In genomic region chr16:55972626-55973201, GRCm38 (mm10) we compare ENCODE assay signal across 8 mouse cellular contexts. TPM values are rescaled to one million over a fixed set of nuclear protein-coding genes. Genes with fewer than 3 reads are reported as not detected.
DNase-seq lines count a peak whose midpoint lies in the region; ATAC-seq and TF ChIP-seq lines count a peak whose summit lies in the region.

No protein-coding gene starts in this region.

- H3K4me3 ChIP-seq in spleen, adult 2 months (ENCODE audit: extremely low read depth, insufficient read depth, insufficient read length), result peak overlapping the region; percentile 62; the same call in 1 of the 2 replicates
- H3K4me3 ChIP-seq in limb, embryonic 15.5 days, result peak overlapping the region; percentile 99
- H3K4me3 ChIP-seq in stomach, postnatal 0 days (ENCODE audit: low read depth, low read length), result peak overlapping the region; percentile 100

- H3K9me3 ChIP-seq in limb, embryonic 15.5 days, result no peaks in the 10 kb centered on the region
- H3K9me3 ChIP-seq in stomach, postnatal 0 days (ENCODE audit: control insufficient read depth, low read length), result no peaks in the 10 kb centered on the region

- TF ChIP-seq EP300 in stomach, postnatal 0 days (optimal IDR thresholded peaks at IDR 0.05), result no peak

- no peak for TF ChIP-seq CTCF in spleen, adult 2 months (IDR thresholded peaks at IDR 0.05; ENCODE audit: extremely low read depth, insufficient read depth, insufficient read length, insufficient replicate concordance)
- TF ChIP-seq CTCF in stomach, postnatal 0 days (IDR thresholded peaks at IDR 0.05; ENCODE audit: low read depth), result no peak

- H3K4me1 ChIP-seq in spleen, adult 2 months (ENCODE audit: control insufficient read depth, insufficient read depth, insufficient read length), result peaks cover 7% of the 10 kb centered on the region; the same call in 1 of the 2 replicates
- peaks cover 27% of the 10 kb centered on the region for H3K4me1 ChIP-seq in limb, embryonic 15.5 days
- no peaks in the 10 kb centered on the region for H3K4me1 ChIP-seq in stomach, postnatal 0 days (replicated peaks; ENCODE audit: control insufficient read depth, insufficient read depth)

- H3K4me2 ChIP-seq in limb, embryonic 15.5 days, result peak overlapping the region; percentile 57
- peak overlapping the region; percentile 64 for H3K4me2 ChIP-seq in stomach, postnatal 0 days (replicated peaks; ENCODE audit: low read depth)

- H3K9ac ChIP-seq in limb, embryonic 15.5 days, result no peak overlapping the region
- peak overlapping the region; percentile 54; the same call in 1 of the 2 replicates for H3K9ac ChIP-seq in stomach, postnatal 0 days (ENCODE audit: low read length)

- no peak for ATAC-seq in CD4-positive, CD25-positive, alpha-beta regulatory T cell, adult 4 months
- no peak for ATAC-seq in limb, embryonic 15.5 days (ENCODE audit: insufficient number of reproducible peaks, low FRiP score, low TSS enrichment, low read depth)
- ATAC-seq in stomach, postnatal 0 days (ENCODE audit: low FRiP score, low TSS enrichment), result no peak

- peak; percentile 33 for DNase-seq in CD4-positive, CD25-positive, alpha-beta regulatory T cell, adult 2 months (ENCODE audit: low read depth, low spot score)
- no peak for DNase-seq in spleen, adult 2 months (ENCODE audit: low read depth in 1 of 2, low spot score in 2 of 2)
- DNase-seq in spleen, adult 12 weeks (ENCODE audit: low spot score), result no peak
- no peak for DNase-seq in stomach, postnatal 0 days (ENCODE audit: low spot score)
- no peak for DNase-seq in adrenal gland, adult 18-20 months (ENCODE audit: low spot score in 2 of 2)
- DNase-seq in layer of hippocampus, adult 8-10 months (ENCODE audit: low spot score in 2 of 2), result no peak

- H3K27ac ChIP-seq in spleen, adult 2 months (ENCODE audit: insufficient read depth, low read length), result peak overlapping the region; percentile 70; the same call in 1 of the 2 replicates
- H3K27ac ChIP-seq in limb, embryonic 15.5 days, result peak overlapping the region; percentile 93
- H3K27ac ChIP-seq in stomach, postnatal 0 days (replicated peaks), result peak overlapping the region; percentile 74

- no peak for TF ChIP-seq POLR2A in spleen, adult 2 months (IDR thresholded peaks at IDR 0.05; ENCODE audit: low read depth, low read length)

- no peaks in the 10 kb centered on the region for H3K27me3 ChIP-seq in spleen, adult 2 months (ENCODE audit: control insufficient read depth, insufficient read depth, low read length)
- H3K27me3 ChIP-seq in limb, embryonic 15.5 days, result no peaks in the 10 kb centered on the region
- H3K27me3 ChIP-seq in stomach, postnatal 0 days (ENCODE audit: control insufficient read depth, insufficient read depth, low read length), result no peaks in the 10 kb centered on the region

- whole genome bisulfite sequencing in spleen, adult 2 months, result 51% methylated on average over 10 of the region's 10 CpGs
- 55% methylated on average over 10 of the region's 10 CpGs for WGBS in limb, embryonic 15.5 days
- 44% methylated on average over 10 of the region's 10 CpGs for WGBS in stomach, postnatal 0 days

- peaks cover 19% of the 10 kb centered on the region for H3K36me3 ChIP-seq in spleen, adult 2 months (ENCODE audit: control insufficient read depth, insufficient read depth, low read length)
- peaks cover 39% of the 10 kb centered on the region for H3K36me3 ChIP-seq in limb, embryonic 15.5 days
- peaks cover 14% of the 10 kb centered on the region for H3K36me3 ChIP-seq in stomach, postnatal 0 days (ENCODE audit: control insufficient read depth, insufficient read depth, low read length)

RNA-seq across cellular contexts. Expression of gene Zbtb11, which starts 1.0 kb away (rescaled TPM):
- polyA plus RNA-seq in CD4-positive, CD25-positive, alpha-beta regulatory T cell, adult 4 months (2017; shearing (Covaris generic)), result 10 to 100 TPM; 30.3 to 37.4 TPM
- 3.9 and 4.7 TPM in 2 replicates for polyA plus RNA-seq in spleen, adult 2 months (2012; rRNA removed)
- polyA plus RNA-seq in limb, embryonic 15.5 days (2015; fragmentation: Nextera tagmentation; extraction: Ambion mirVana), result 17.7 and 20.9 TPM in 2 replicates
- polyA plus RNA-seq in stomach, postnatal 0 days (2015; fragmentation: Nextera tagmentation; extraction: Ambion mirVana), result 6.8 and 7.3 TPM in 2 replicates
- 10 to 100 TPM; 20.9 to 25.2 TPM for total RNA-seq in adrenal gland, adult 18-20 months (2021)
- total RNA-seq in layer of hippocampus, adult 8-10 months (2022), result 10 to 100 TPM; 45.7 to 56.3 (median 50.5) TPM

RNA-seq across cellular contexts. Expression of gene Rpl24, which starts 6.6 kb away (rescaled TPM):
- polyA plus RNA-seq in CD4-positive, CD25-positive, alpha-beta regulatory T cell, adult 4 months (2017; shearing (Covaris generic)), result 1,000 to 10,000 TPM; 1,557 to 1,698 TPM
- polyA plus RNA-seq in spleen, adult 2 months (2012; rRNA removed), result 76.2 and 82.6 TPM in 2 replicates
- polyA plus RNA-seq in limb, embryonic 15.5 days (2015; fragmentation: Nextera tagmentation; extraction: Ambion mirVana), result 617 and 730 TPM in 2 replicates
- polyA plus RNA-seq in stomach, postnatal 0 days (2015; fragmentation: Nextera tagmentation; extraction: Ambion mirVana), result 760 and 770 TPM in 2 replicates
- total RNA-seq in adrenal gland, adult 18-20 months (2021), result 100 to 1,000 TPM; 715 to 723 TPM
- total RNA-seq in layer of hippocampus, adult 8-10 months (2022), result 100 to 1,000 TPM; 327 to 441 (median 373) TPM

RNA-seq across cellular contexts. Expression of gene Cep97, which starts 38.1 kb away (rescaled TPM):
- 10 to 100 TPM; 24.5 to 30.9 TPM for polyA plus RNA-seq in CD4-positive, CD25-positive, alpha-beta regulatory T cell, adult 4 months (2017; shearing (Covaris generic))
- 1.7 TPM in 2 replicates for polyA plus RNA-seq in spleen, adult 2 months (2012; rRNA removed)
- 7.2 and 8.6 TPM in 2 replicates for polyA plus RNA-seq in limb, embryonic 15.5 days (2015; fragmentation: Nextera tagmentation; extraction: Ambion mirVana)
- polyA plus RNA-seq in stomach, postnatal 0 days (2015; fragmentation: Nextera tagmentation; extraction: Ambion mirVana), result 1.9 and 2.6 TPM in 2 replicates
- 1 to 10 TPM; 7.1 to 7.6 TPM for total RNA-seq in adrenal gland, adult 18-20 months (2021)
- 10 to 100 TPM; 16.4 to 21.1 (median 18.9) TPM for total RNA-seq in layer of hippocampus, adult 8-10 months (2022)

RNA-seq across cellular contexts. Expression of gene Pcnp, which starts 56.8 kb away (rescaled TPM):
- polyA plus RNA-seq in CD4-positive, CD25-positive, alpha-beta regulatory T cell, adult 4 months (2017; shearing (Covaris generic)), result 100 to 1,000 TPM; 279 to 285 TPM
- 5.6 and 7.3 TPM in 2 replicates for polyA plus RNA-seq in spleen, adult 2 months (2012; rRNA removed)
- polyA plus RNA-seq in limb, embryonic 15.5 days (2015; fragmentation: Nextera tagmentation; extraction: Ambion mirVana), result 220 and 225 TPM in 2 replicates
- 122 and 128 TPM in 2 replicates for polyA plus RNA-seq in stomach, postnatal 0 days (2015; fragmentation: Nextera tagmentation; extraction: Ambion mirVana)
- 100 to 1,000 TPM; 110 to 123 TPM for total RNA-seq in adrenal gland, adult 18-20 months (2021)
- total RNA-seq in layer of hippocampus, adult 8-10 months (2022), result 100 to 1,000 TPM; 165 to 177 (median 172) TPM
